Mouse (Mus musculus): ENCODE measurements around the gene Col1a1. TPM values are rescaled to one million over a fixed set of nuclear protein-coding genes. Genes with fewer than 3 reads are reported as not detected.
A peak's percentile ranks its signal among the peaks of the same experiment; 100 is the strongest.

Gene Col1a1
- total and polyA plus RNA-seq, 2 experiments from 2014 or later: 322 to 334 TPM

DNA sequence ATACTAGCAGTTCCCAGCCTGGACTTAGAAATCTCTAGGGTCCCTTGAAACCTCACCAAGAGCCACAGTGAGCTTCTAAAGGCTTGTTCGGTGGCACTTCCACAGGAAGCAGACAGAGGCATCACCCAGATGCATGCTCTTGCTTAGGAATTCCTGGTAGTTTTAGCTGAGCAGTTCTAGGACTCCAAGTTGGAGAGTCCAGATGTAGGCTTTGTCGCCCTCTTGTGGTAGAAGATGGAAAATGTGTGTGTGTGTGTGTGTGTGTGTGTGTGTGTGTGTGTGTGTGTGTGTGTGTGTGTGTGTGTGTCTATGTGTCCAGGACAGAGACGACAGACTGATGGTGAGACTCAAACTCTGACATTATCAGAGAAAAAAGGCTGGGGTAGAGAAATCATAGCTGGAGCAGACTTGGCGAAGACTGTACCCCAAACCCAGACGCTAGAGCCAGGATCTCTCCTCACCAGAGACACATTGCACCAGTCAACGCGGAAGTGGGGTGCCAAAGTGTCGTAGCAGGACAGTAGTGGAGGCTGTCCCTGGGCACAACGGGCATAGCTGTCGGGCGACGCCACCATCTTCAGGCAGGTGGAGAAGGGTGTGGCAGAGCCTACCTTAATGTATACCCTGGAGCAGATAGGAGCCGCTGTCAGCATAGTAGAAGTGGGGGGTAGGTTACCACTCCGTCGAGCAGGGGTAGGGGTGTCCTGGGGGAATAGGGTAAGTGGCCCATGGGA is 34.4 kb downstream of the Col1a1 start:
- Histone ChIP-seq H3K9me3 (replicated peaks; ENCODE audit: control insufficient read depth, low read length) (no peaks in the 10 kb centered on the region), H3K4me1 (ENCODE audit: control insufficient read depth, insufficient read depth) (0 out of 2 replicates have a peak, but pooled peaks cover 14% of the 10 kb centered on the region), H3K4me2 (ENCODE audit: low read depth, low read length) (no peak overlapping the region), H3K27me3 (ENCODE audit: control insufficient read depth, insufficient read depth, low read length) (no peaks in the 10 kb centered on the region), H3K27ac (ENCODE audit: low read depth) (no peak overlapping the region), H3K36me3 (replicated peaks; ENCODE audit: control insufficient read depth, insufficient read depth, low read length) (no peaks in the 10 kb centered on the region), H3K9ac (replicated peaks; ENCODE audit: low read depth, low read length) (no peak overlapping the region), H3K4me3 (ENCODE audit: low read depth, low read length) (no peak overlapping the region)
- 62% methylated on average over 15 of the region's 15 CpGs for WGBS
- ATAC-seq (ENCODE audit: insufficient read depth, low read depth) (no peak), DNase-seq (ENCODE audit: low spot score) (no peak)
- TF ChIP-seq CTCF (IDR thresholded peaks at IDR 0.05; ENCODE audit: low read depth): peak; percentile 93
- no peak for TF ChIP-seq EP300 (IDR thresholded peaks at IDR 0.05; ENCODE audit: low read depth)

DNA sequence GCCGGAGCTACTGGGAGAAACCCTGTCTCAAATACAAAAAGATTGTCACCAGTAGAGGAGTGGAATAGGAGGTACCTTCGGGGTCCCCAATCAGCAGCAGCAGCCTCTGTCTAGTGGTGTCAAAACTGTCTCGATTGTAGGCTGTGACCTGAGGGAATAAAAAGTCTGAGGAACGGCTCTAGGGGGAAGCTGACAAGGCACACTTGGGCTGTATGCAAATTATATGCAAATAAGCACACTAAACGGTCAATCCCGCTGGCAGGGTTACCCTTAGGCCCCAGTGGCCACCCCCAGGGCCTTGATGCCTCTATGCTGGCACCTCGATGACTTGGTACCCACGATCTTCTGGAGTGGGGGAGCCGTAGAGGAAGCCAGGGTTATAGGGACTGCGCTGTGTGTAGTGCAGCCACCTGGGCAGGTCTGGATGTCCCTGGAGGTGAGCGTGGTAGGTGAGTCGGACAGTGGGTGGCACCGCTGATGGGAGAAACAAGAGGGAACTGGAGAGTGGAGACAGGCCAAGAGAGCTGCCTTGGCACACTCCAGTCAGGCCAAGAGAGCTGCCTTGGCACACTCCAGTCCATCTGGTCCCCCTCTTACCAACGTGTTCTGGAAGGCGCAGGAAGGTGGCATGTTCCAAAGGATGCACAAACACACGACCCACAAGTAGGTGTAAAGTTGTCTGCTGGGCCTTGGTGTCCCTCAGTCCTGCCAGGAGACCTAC is 36.0 kb downstream of the Col1a1 start:
- TF ChIP-seq CTCF (IDR thresholded peaks at IDR 0.05; ENCODE audit: low read depth) (no peak), EP300 (IDR thresholded peaks at IDR 0.05; ENCODE audit: low read depth) (no peak)
- H3K9ac ChIP-seq (replicated peaks; ENCODE audit: low read depth, low read length): 0 out of 2 replicates have a peak overlapping the region, but pooled peaks have one; percentile 41
- H3K9me3 ChIP-seq (replicated peaks; ENCODE audit: control insufficient read depth, low read length): no peaks in the 10 kb centered on the region
- ATAC-seq (ENCODE audit: insufficient read depth, low read depth) (no peak), DNase-seq (ENCODE audit: low spot score) (no peak)
- no peaks in the 10 kb centered on the region for H3K27me3 ChIP-seq (ENCODE audit: control insufficient read depth, insufficient read depth, low read length)
- H3K4me3 ChIP-seq (ENCODE audit: low read depth, low read length): peak overlapping the region; percentile 42; the same call in 1 of the 2 replicates
- peak overlapping the region; percentile 87; the same call in 1 of the 2 replicates for H3K27ac ChIP-seq (ENCODE audit: low read depth)
- H3K4me2 ChIP-seq (ENCODE audit: low read depth, low read length): peak overlapping the region; percentile 64
- peaks cover 21% of the 10 kb centered on the region; the same call in 1 of the 2 replicates for H3K4me1 ChIP-seq (ENCODE audit: control insufficient read depth, insufficient read depth)
- no peaks in the 10 kb centered on the region for H3K36me3 ChIP-seq (replicated peaks; ENCODE audit: control insufficient read depth, insufficient read depth, low read length)
- WGBS: 64% methylated on average over 16 of the region's 16 CpGs

GRCm38 (mm10) chr11:94972887-94973286 is 36.9 kb downstream of the Col1a1 start:
- H3K27me3 ChIP-seq (ENCODE audit: control insufficient read depth, insufficient read depth, low read length): no peaks in the 10 kb centered on the region
- WGBS: 18% methylated on average over 5 of the region's 5 CpGs
- peaks cover 22% of the 10 kb centered on the region; the same call in 1 of the 2 replicates for H3K4me1 ChIP-seq (ENCODE audit: control insufficient read depth, insufficient read depth)
- H3K9me3 ChIP-seq (replicated peaks; ENCODE audit: control insufficient read depth, low read length): no peaks in the 10 kb centered on the region
- peak overlapping the region; percentile 42 for H3K4me3 ChIP-seq (ENCODE audit: low read depth, low read length)
- peak overlapping the region; percentile 41 for H3K9ac ChIP-seq (replicated peaks; ENCODE audit: low read depth, low read length)
- H3K36me3 ChIP-seq (replicated peaks; ENCODE audit: control insufficient read depth, insufficient read depth, low read length): no peaks in the 10 kb centered on the region
- ATAC-seq (ENCODE audit: insufficient read depth, low read depth): peak; percentile 49
- peak; percentile 48 for DNase-seq (ENCODE audit: low spot score)
- H3K4me2 ChIP-seq (ENCODE audit: low read depth, low read length): peak overlapping the region; percentile 64
- TF ChIP-seq EP300 (IDR thresholded peaks at IDR 0.05; ENCODE audit: low read depth): no peak
- no peak for TF ChIP-seq CTCF (IDR thresholded peaks at IDR 0.05; ENCODE audit: low read depth)
- peak overlapping the region; percentile 87 for H3K27ac ChIP-seq (ENCODE audit: low read depth)

- H3K27me3 ChIP-seq (ENCODE audit: control insufficient read depth, insufficient read depth, low read length): no peaks in the 10 kb centered on the region
- H3K4me3 ChIP-seq (ENCODE audit: low read depth, low read length): peak overlapping the region; percentile 42
- TF ChIP-seq EP300 (IDR thresholded peaks at IDR 0.05; ENCODE audit: low read depth): no peak
- H3K9ac ChIP-seq (replicated peaks; ENCODE audit: low read depth, low read length): peak overlapping the region; percentile 41
- DNase-seq (ENCODE audit: low spot score) (peak; percentile 55), ATAC-seq (ENCODE audit: insufficient read depth, low read depth) (peak; percentile 73)
- H3K4me2 ChIP-seq (ENCODE audit: low read depth, low read length): peak overlapping the region; percentile 64
- WGBS: 33% methylated on average over 4 of the region's 4 CpGs
- H3K27ac ChIP-seq (ENCODE audit: low read depth): peak overlapping the region; percentile 87
- peaks cover 22% of the 10 kb centered on the region; the same call in 1 of the 2 replicates for H3K4me1 ChIP-seq (ENCODE audit: control insufficient read depth, insufficient read depth)
- no peaks in the 10 kb centered on the region for H3K9me3 ChIP-seq (replicated peaks; ENCODE audit: control insufficient read depth, low read length)
- no peaks in the 10 kb centered on the region for H3K36me3 ChIP-seq (replicated peaks; ENCODE audit: control insufficient read depth, insufficient read depth, low read length)
These were observed 37.3 kb downstream of the Col1a1 start for GRCm38 (mm10) chr11:94973313-94973712.

- Histone ChIP-seq H3K27me3 (ENCODE audit: control insufficient read depth, insufficient read depth, low read length) (no peaks in the 10 kb centered on the region), H3K4me2 (ENCODE audit: low read depth, low read length) (no peak overlapping the region), H3K4me1 (ENCODE audit: control insufficient read depth, insufficient read depth) (peaks cover 25% of the 10 kb centered on the region; the same call in 1 of the 2 replicates), H3K36me3 (replicated peaks; ENCODE audit: control insufficient read depth, insufficient read depth, low read length) (no peaks in the 10 kb centered on the region), H3K27ac (ENCODE audit: low read depth) (peak overlapping the region; percentile 83), H3K4me3 (ENCODE audit: low read depth, low read length) (no peak overlapping the region), H3K9me3 (replicated peaks; ENCODE audit: control insufficient read depth, low read length) (no peaks in the 10 kb centered on the region), H3K9ac (replicated peaks; ENCODE audit: low read depth, low read length) (no peak overlapping the region)
- WGBS: 17% methylated on average over 2 of the region's 2 CpGs
- peak; percentile 52 for DNase-seq (ENCODE audit: low spot score)
- ATAC-seq (ENCODE audit: insufficient read depth, low read depth): peak; percentile 9; the same call in 1 of the 2 replicates
- no peak for TF ChIP-seq CTCF (IDR thresholded peaks at IDR 0.05; ENCODE audit: low read depth)
- TF ChIP-seq EP300 (IDR thresholded peaks at IDR 0.05; ENCODE audit: low read depth): no peak
These were observed 38.9 kb downstream of the Col1a1 start for GRCm38 (mm10) chr11:94974951-94975350.
